Mouse (Mus musculus) erythroblast, embryonic 14.5 days (primary cell): ENCODE measurements around the gene Ifi27l2b. TPM values are rescaled to one million over a fixed set of nuclear protein-coding genes. Genes with fewer than 3 reads are reported as not detected.

ENCODE experiments used
- H3K27me3 ChIP-seq: 2 replicates; pipeline ENCODE4 v1.6.1; 2012; ENCODE audit warnings: inconsistent platforms; ENCODE audit not compliant: control insufficient read depth
- H3K36me3 ChIP-seq: 2 replicates; pipeline ENCODE4 v1.6.1; 2012; ENCODE audit warnings: mild to moderate bottlenecking, inconsistent platforms; ENCODE audit not compliant: control insufficient read depth
- H3K4me1 ChIP-seq: 2 replicates; pipeline ENCODE4 v1.6.1; 2012; ENCODE audit warnings: inconsistent platforms; ENCODE audit not compliant: control insufficient read depth
- H3K4me3 ChIP-seq: replicated peaks from 2 replicates; pipeline ENCODE3; 2012; ENCODE audit warnings: moderate library complexity, mild to moderate bottlenecking, inconsistent platforms
- H3K9me3 ChIP-seq: 2 replicates; pipeline ENCODE4 v1.6.1; 2012; ENCODE audit warnings: low read length, inconsistent platforms, mixed read lengths; ENCODE audit not compliant: control insufficient read depth
- GATA1 ChIP-seq: IDR thresholded peaks from 2 replicates; pipeline ENCODE4 v1.6.1; 2012; ENCODE audit warnings: low read length, inconsistent platforms, mixed read lengths
- TAL1 ChIP-seq: IDR thresholded peaks from 3 replicates; pipeline ENCODE4 v1.6.1; 2012; ENCODE audit warnings: low read length, inconsistent platforms, mixed read lengths
- polyA plus RNA-seq: library from polyadenylated mRNA; stranded (reverse); fragments of >175 nt; gene quantifications from 2 replicates; pipeline ENCODE4 v1.2.3, GENCODE M21; 2012

The Ifi27l2b gene
- not detected in 2 replicates for polyA plus RNA-seq

GRCm38 (mm10) chr12:103457140-103457539 lies at the start of gene Ifi27l2b:
TSS of gene Ifi27l2b (minus strand) at chr12:103457223.
- Histone ChIP-seq H3K4me1 (no peaks in the 10 kb centered on the region), H3K9me3 (no peaks in the 10 kb centered on the region), H3K27me3 (no peaks in the 10 kb centered on the region), H3K4me3 (no peak within 1 kb of the TSS), H3K36me3 (no peaks in the 10 kb centered on the region)
- TF ChIP-seq GATA1 (no peak), TAL1 (no peak)

- Histone ChIP-seq H3K4me3 (no peak overlapping the region), H3K36me3 (no peaks in the 10 kb centered on the region), H3K27me3 (no peaks in the 10 kb centered on the region), H3K4me1 (no peaks in the 10 kb centered on the region), H3K9me3 (no peaks in the 10 kb centered on the region; the same call in 1 of the 2 replicates)
- TF ChIP-seq TAL1 = no peak
- no peak for TF ChIP-seq GATA1
These were observed 47.4 kb upstream of the Ifi27l2b start for GRCm38 (mm10) chr12:103504402-103504801.

DNA sequence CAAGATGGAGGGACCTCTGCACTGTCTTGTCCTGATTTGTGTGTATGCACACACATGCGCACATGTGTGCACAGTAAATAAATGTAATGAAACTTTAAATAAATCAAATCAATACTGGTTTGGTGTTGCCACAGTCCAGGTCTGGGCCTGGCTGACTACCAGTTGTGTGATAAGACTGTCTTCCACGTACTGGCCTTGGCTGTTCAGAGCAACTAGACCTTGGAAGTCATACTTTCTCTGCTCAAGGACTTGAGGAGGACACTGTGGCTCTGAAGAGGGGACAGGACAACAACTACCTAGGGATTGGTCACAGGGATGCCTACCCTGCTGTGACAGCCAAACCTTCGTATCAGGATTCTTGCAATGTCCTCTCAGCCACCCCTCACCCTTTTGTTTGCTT lies 46.3 kb upstream of the Ifi27l2b start:
- no peak for TF ChIP-seq GATA1
- no peak for TF ChIP-seq TAL1

DNA sequence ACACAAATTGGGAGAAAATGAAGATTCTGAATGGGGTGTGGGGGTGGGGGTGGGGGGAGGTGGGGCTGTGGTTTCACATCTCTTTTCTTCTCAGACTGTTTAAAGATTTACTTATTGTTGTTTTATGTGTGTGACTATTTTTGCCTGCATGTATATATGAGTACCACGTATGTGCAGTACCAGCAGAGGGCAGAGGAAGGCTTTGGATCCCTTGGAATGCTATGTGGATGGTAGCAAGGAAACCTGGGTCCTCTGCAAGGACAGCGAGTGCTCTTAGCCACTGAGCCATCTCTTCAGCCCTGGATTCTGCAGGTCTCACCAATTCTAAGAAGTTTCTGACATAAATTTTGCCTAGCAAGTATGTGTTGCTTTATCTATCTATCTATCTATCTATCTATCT lies 42.2 kb upstream of the Ifi27l2b start:
- H3K9me3 ChIP-seq = no peaks in the 10 kb centered on the region; the same call in 1 of the 2 replicates
- no peak overlapping the region for H3K4me3 ChIP-seq
- H3K4me1 ChIP-seq = no peaks in the 10 kb centered on the region
- H3K36me3 ChIP-seq = no peaks in the 10 kb centered on the region
- no peaks in the 10 kb centered on the region for H3K27me3 ChIP-seq
- TF ChIP-seq GATA1 (no peak), TAL1 (no peak)

More for the DNA sequence above, 46.3 kb upstream of the Ifi27l2b start:
- H3K4me1 ChIP-seq = no peaks in the 10 kb centered on the region
- no peaks in the 10 kb centered on the region for H3K36me3 ChIP-seq
- no peak overlapping the region for H3K4me3 ChIP-seq
- no peaks in the 10 kb centered on the region; the same call in 1 of the 2 replicates for H3K9me3 ChIP-seq
- no peaks in the 10 kb centered on the region for H3K27me3 ChIP-seq

DNA sequence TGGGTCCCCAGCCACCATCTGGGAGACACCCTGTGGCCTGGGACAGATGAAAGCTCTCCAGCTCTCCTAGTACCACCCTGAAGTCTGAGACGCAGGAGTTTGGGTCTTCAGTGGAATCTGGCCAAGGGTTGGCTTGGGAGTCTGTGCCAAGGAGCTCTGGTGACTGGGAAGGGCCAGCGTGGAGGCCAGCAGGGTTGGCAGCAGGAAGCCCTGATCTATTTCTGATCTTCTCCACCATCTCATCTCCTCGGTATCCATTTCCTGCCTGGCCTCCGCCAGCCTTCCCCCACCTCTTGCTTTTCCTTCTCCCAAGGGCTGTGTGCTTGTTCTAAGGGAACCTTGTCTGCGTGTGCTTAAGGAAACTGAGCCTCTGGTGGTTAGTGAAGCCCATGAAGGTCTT lies 41.7 kb upstream of the Ifi27l2b start:
- Histone ChIP-seq H3K9me3 (no peaks in the 10 kb centered on the region; the same call in 1 of the 2 replicates), H3K36me3 (no peaks in the 10 kb centered on the region), H3K4me1 (no peaks in the 10 kb centered on the region), H3K4me3 (no peak overlapping the region), H3K27me3 (no peaks in the 10 kb centered on the region)
- TF ChIP-seq GATA1 (no peak), TAL1 (no peak)

- H3K36me3 ChIP-seq = no peaks in the 10 kb centered on the region
- no peaks in the 10 kb centered on the region for H3K4me1 ChIP-seq
- no peak overlapping the region for H3K4me3 ChIP-seq
- no peaks in the 10 kb centered on the region for H3K27me3 ChIP-seq
- TF ChIP-seq TAL1 (no peak), GATA1 (no peak)
- no peaks in the 10 kb centered on the region; the same call in 1 of the 2 replicates for H3K9me3 ChIP-seq
These were observed 37.5 kb upstream of the Ifi27l2b start for GRCm38 (mm10) chr12:103494486-103494885.

DNA sequence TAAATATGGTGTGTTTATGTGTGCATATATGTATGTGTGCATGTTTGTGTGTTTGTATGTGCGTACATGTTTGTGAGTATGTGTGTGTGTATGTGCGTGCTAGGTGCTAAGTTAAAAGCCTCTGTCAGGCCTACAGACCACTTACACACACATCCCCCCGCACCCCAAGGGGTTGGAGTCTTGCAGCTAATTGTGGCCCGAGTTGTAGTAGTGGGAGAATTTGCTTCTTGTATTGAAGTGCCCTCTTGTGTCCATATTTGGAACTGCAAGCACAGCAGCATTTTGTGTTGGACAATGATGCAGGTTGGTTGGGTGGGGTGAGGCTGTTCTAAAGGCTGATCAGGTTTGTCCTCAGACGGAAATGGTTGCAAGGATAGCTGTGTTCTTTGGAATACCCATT lies 35.7 kb upstream of the Ifi27l2b start:
- H3K4me1 ChIP-seq = no peaks in the 10 kb centered on the region

DNA sequence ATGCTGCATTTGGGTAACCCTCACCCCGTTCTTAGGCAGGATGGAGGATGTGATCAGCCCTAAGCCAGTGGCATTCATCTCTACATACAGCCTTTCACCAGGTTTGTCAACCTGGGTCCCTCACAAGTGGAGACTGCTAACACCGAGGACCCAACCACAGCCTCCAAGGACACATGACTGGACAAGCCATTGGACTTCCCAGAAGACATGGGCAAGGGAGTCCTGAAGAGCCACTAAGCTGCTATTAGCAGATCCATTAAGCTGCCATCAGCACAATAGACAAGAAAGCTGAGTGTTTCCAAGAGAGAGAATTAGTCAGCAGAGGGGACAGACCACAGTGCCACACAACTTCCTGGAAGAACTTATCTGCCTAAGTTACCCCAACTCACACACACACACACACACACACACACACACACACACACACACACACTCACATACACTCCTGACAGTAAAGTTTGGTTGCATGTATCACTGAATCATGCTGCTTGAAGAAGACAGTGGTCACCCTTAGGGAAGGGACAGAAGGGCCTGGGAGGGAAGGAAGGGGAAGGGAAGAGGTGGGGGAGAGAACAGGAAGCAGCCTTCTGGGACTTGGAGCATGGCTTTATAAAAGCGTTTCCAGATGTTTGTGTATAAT lies 34.2 kb upstream of the Ifi27l2b start:
- H3K36me3 ChIP-seq = no peaks in the 10 kb centered on the region

More for the DNA sequence above, 35.7 kb upstream of the Ifi27l2b start:
- TF ChIP-seq GATA1 = no peak
- no peak for TF ChIP-seq TAL1
- Histone ChIP-seq H3K4me3 (no peak overlapping the region), H3K9me3 (no peaks in the 10 kb centered on the region), H3K27me3 (no peaks in the 10 kb centered on the region), H3K36me3 (no peaks in the 10 kb centered on the region)

DNA sequence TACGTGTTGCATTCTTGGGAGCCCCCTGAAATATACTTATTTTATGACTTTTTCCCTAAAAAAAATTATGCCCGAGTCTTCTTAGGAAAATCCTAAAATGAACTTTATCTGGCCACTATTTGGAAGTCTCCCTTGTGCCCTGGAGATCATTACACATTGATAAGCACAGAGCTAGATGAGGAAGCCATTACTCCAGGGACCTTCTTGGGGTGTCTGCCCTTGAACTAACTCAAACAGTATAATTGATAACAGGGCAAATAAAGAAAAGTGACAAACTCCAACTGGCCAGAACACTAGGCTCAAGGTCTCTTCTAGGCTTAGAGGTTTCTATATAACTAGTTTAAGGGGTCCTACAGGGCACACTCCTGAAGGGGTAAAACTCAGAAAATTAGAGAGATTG lies 30.7 kb upstream of the Ifi27l2b start:
- Histone ChIP-seq H3K36me3 (no peaks in the 10 kb centered on the region), H3K4me1 (no peaks in the 10 kb centered on the region), H3K27me3 (no peaks in the 10 kb centered on the region), H3K4me3 (no peak overlapping the region), H3K9me3 (no peaks in the 10 kb centered on the region)
- TF ChIP-seq GATA1 (no peak), TAL1 (no peak)

More for the DNA sequence above, 34.2 kb upstream of the Ifi27l2b start:
- no peaks in the 10 kb centered on the region for H3K4me1 ChIP-seq
- TF ChIP-seq TAL1 = no peak
- no peak for TF ChIP-seq GATA1
- no peaks in the 10 kb centered on the region for H3K9me3 ChIP-seq
- H3K27me3 ChIP-seq = no peaks in the 10 kb centered on the region
- H3K4me3 ChIP-seq = no peak overlapping the region

DNA sequence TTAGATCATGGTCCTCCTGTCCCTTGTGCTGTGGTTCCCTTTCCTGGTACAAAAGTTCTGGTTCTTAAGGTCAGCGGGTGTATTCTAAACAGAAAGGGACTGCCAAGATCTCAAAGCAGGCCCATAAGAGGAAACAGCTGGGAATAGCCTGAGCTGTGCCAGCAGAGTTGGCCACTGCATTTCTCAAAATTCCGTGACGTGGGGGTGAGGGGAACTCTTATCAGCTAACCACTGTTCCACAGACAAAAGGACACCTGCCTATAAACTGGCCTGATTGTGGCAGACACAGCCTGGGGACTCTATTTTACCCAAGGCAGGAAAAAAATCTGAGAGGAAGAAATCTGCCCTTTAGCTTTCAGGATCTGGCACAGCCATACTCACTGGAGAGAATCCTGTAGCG lies 30.3 kb upstream of the Ifi27l2b start:
- TF ChIP-seq GATA1 (no peak), TAL1 (no peak)
- no peaks in the 10 kb centered on the region for H3K27me3 ChIP-seq
- H3K4me1 ChIP-seq = no peaks in the 10 kb centered on the region
- H3K36me3 ChIP-seq = no peaks in the 10 kb centered on the region
- no peaks in the 10 kb centered on the region for H3K9me3 ChIP-seq
- H3K4me3 ChIP-seq = no peak overlapping the region
